Mouse (Mus musculus) intestine, embryonic 14.5 days (tissue): ENCODE data around the gene Gm732. TPM values are rescaled to one million over a fixed set of nuclear protein-coding genes. Genes with fewer than 3 reads are reported as not detected.

Source experiments
- ATAC-seq: fragments of 200-750 bp; cut with Nextera tagmentation; replicated peaks from 2 replicates; pipeline ENCODE4 v1.8.0; 2017; ENCODE audit warnings: low read depth, moderate number of reproducible peaks, moderate TSS enrichment, moderate library complexity; ENCODE audit not compliant: low FRiP score, low TSS enrichment
- DNase-seq: peaks from one replicate; pipeline ENCODE4 v3.0.0-alpha.2; 2018; ENCODE audit warnings: low spot score
- H3K27ac ChIP-seq: fragments of 300-500 bp; sonication (generic); 2 replicates; pipeline ENCODE4 v1.5.1; 2014; ENCODE audit warnings: low read depth, mild to moderate bottlenecking, control low read depth
- H3K27me3 ChIP-seq: fragments of 300-500 bp; sonication (generic); replicated peaks from 2 replicates; pipeline ENCODE4 v1.6.1; 2014; ENCODE audit warnings: low read length, control low read depth; ENCODE audit not compliant: control insufficient read depth, insufficient read depth
- H3K36me3 ChIP-seq: fragments of 300-500 bp; sonication (generic); 2 replicates; pipeline ENCODE4 v1.6.1; 2014; ENCODE audit warnings: low read length, control low read depth; ENCODE audit not compliant: control insufficient read depth, insufficient read depth
- H3K4me1 ChIP-seq: fragments of 300-500 bp; sonication (generic); replicated peaks from 2 replicates; pipeline ENCODE4 v1.6.1; 2014; ENCODE audit warnings: low read length, control low read depth, mixed read lengths; ENCODE audit not compliant: control insufficient read depth, insufficient read depth
- H3K4me2 ChIP-seq: fragments of 300-500 bp; sonication (generic); 2 replicates; pipeline ENCODE4 v1.6.1; 2014; ENCODE audit warnings: low read length
- H3K4me3 ChIP-seq: fragments of 300-500 bp; sonication (generic); 2 replicates; pipeline ENCODE4 v1.5.1; 2014; ENCODE audit warnings: low read depth, low read length, control low read depth, mixed read lengths
- H3K9ac ChIP-seq: fragments of 300-500 bp; sonication (generic); 2 replicates; pipeline ENCODE4 v1.6.1; 2014; ENCODE audit warnings: mild to moderate bottlenecking, low read length
- H3K9me3 ChIP-seq: fragments of 300-500 bp; sonication (generic); 2 replicates; pipeline ENCODE4 v1.6.1; 2016; ENCODE audit warnings: low read length, control low read depth; ENCODE audit not compliant: control insufficient read depth
- WGBS: fragments of 180-500 bp; shearing (Covaris S2); extraction: QIAGEN DNeasy Blood & Tissue Kit; methylation state at CpG from one replicate; pipeline ENCODE4 v1.1.7; 2014; 5-methylcytosine and 5-hydroxymethylcytosine counted together
- polyA plus RNA-seq: library from polyadenylated mRNA; unstranded; fragments of >200 nt; fragmentation: Nextera tagmentation; extraction: Ambion mirVana; gene quantifications from 2 replicates; pipeline ENCODE4 v1.2.1, GENCODE M21; 2014

Gm732 gene
- polyA plus RNA-seq = not detected in 2 replicates

DNA sequence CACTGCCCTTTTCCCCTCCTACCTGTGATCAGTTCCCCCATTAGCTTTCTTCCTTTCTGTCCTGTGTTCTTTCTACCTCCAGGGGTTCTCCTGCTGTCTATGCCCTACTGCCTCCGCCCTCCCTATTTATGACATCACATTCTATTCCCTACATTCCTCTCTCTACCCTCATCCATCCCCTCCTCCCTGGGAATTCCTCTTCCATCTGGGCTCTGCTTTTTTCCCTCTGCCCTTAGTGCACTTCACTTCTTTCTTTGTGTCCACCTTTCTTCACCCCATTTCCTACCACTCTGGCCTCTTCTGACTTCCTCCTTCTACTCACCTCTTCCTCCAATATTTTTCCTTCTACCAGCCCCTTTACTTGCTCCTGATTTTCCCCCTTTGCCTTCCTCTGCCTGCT lies at the start of gene Gm732:
Gene Gm732 (minus strand): TSS at position 101 of the 400 bp plus-strand sequence.
- no peaks in the 10 kb centered on the region for H3K4me1 ChIP-seq
- H3K4me2 ChIP-seq = no peak within 1 kb of the TSS
- no peaks in the 10 kb centered on the region for H3K27me3 ChIP-seq
- H3K36me3 ChIP-seq = no peaks in the 10 kb centered on the region
- no peaks in the 10 kb centered on the region for H3K9me3 ChIP-seq
- no peak within 1 kb of the TSS for H3K4me3 ChIP-seq
- no peak for DNase-seq
- no peak within 1 kb of the TSS for H3K9ac ChIP-seq
- WGBS = 58% methylated on average over 1 of the region's 1 CpGs
- ATAC-seq = no peak
- no peak within 1 kb of the TSS for H3K27ac ChIP-seq

Other genes with a start within 250 kb of the Gm732 start
- gene Tent5d, start 155.9 kb downstream of the Gm732 start, polyA plus RNA-seq = 0.40 TPM in 1 of 2 replicates, not detected in the other
- gene 2610002M06Rik, start 132.1 kb downstream of the Gm732 start, polyA plus RNA-seq = 13.5 and 14.4 TPM in 2 replicates